Mouse (Mus musculus): ENCODE data around the gene Phactr1. TPM values are rescaled to one million over a fixed set of nuclear protein-coding genes. Genes with fewer than 3 reads are reported as not detected.

The Phactr1 gene
- polyA plus RNA-seq, 1 experiment from 2014 or later: 6.8 TPM

GRCm38 (mm10) chr13:43158281-43158680 lies 477.9 kb downstream of the Phactr1 start:
- WGBS: 43% methylated on average over 5 of the region's 5 CpGs
- TF ChIP-seq CTCF (IDR thresholded peaks at IDR 0.05; ENCODE audit: low read depth): no peak
- Histone ChIP-seq H3K4me3 (ENCODE audit: low read depth, low read length) (no peak overlapping the region), H3K27me3 (replicated peaks; ENCODE audit: control insufficient read depth, insufficient read depth, low read length) (no peaks in the 10 kb centered on the region), H3K9me3 (ENCODE audit: control insufficient read depth) (no peaks in the 10 kb centered on the region), H3K27ac (ENCODE audit: low read depth, low read length) (no peak overlapping the region), H3K4me1 (replicated peaks; ENCODE audit: control insufficient read depth, insufficient read depth, low read length) (no peaks in the 10 kb centered on the region), H3K9ac (ENCODE audit: low read depth, low read length) (no peak overlapping the region), H3K36me3 (ENCODE audit: control insufficient read depth, insufficient read depth) (peaks cover 17% of the 10 kb centered on the region), H3K4me2 (replicated peaks; ENCODE audit: low read depth) (no peak overlapping the region)
- ATAC-seq: no peak

- 61% methylated on average over 3 of the region's 3 CpGs for WGBS
- Histone ChIP-seq H3K27ac (ENCODE audit: low read depth, low read length) (no peak overlapping the region), H3K36me3 (ENCODE audit: control insufficient read depth, insufficient read depth) (peaks cover 16% of the 10 kb centered on the region; the same call in 1 of the 2 replicates), H3K4me1 (replicated peaks; ENCODE audit: control insufficient read depth, insufficient read depth, low read length) (no peaks in the 10 kb centered on the region), H3K27me3 (replicated peaks; ENCODE audit: control insufficient read depth, insufficient read depth, low read length) (no peaks in the 10 kb centered on the region), H3K9ac (ENCODE audit: low read depth, low read length) (no peak overlapping the region), H3K4me2 (replicated peaks; ENCODE audit: low read depth) (no peak overlapping the region), H3K4me3 (ENCODE audit: low read depth, low read length) (no peak overlapping the region), H3K9me3 (ENCODE audit: control insufficient read depth) (no peaks in the 10 kb centered on the region)
- no peak for ATAC-seq
- TF ChIP-seq CTCF (IDR thresholded peaks at IDR 0.05; ENCODE audit: low read depth): no peak
These were observed 479.0 kb downstream of the Phactr1 start for GRCm38 (mm10) chr13:43159429-43159828.

- no peaks in the 10 kb centered on the region for H3K27me3 ChIP-seq (replicated peaks; ENCODE audit: control insufficient read depth, insufficient read depth, low read length)
- no peak overlapping the region for H3K4me3 ChIP-seq (ENCODE audit: low read depth, low read length)
- 86% methylated on average over 9 of the region's 9 CpGs for WGBS
- TF ChIP-seq CTCF (IDR thresholded peaks at IDR 0.05; ENCODE audit: low read depth): no peak
- H3K4me2 ChIP-seq (replicated peaks; ENCODE audit: low read depth): no peak overlapping the region
- H3K9me3 ChIP-seq (ENCODE audit: control insufficient read depth): no peaks in the 10 kb centered on the region
- peaks cover 4% of the 10 kb centered on the region for H3K4me1 ChIP-seq (replicated peaks; ENCODE audit: control insufficient read depth, insufficient read depth, low read length)
- peaks cover 22% of the 10 kb centered on the region; the same call in 1 of the 2 replicates for H3K36me3 ChIP-seq (ENCODE audit: control insufficient read depth, insufficient read depth)
- H3K27ac ChIP-seq (ENCODE audit: low read depth, low read length): no peak overlapping the region
- ATAC-seq: no peak
- no peak overlapping the region for H3K9ac ChIP-seq (ENCODE audit: low read depth, low read length)
These were observed 487.3 kb downstream of the Phactr1 start for GRCm38 (mm10) chr13:43167721-43168120.

- H3K4me1 ChIP-seq (replicated peaks; ENCODE audit: control insufficient read depth, insufficient read depth, low read length): peaks cover 4% of the 10 kb centered on the region
- no peak; the same call in 1 of the 2 replicates for TF ChIP-seq CTCF (IDR thresholded peaks at IDR 0.05; ENCODE audit: low read depth)
- no peaks in the 10 kb centered on the region for H3K9me3 ChIP-seq (ENCODE audit: control insufficient read depth)
- peak within 1 kb of the TSS; percentile 77 for H3K4me2 ChIP-seq (replicated peaks; ENCODE audit: low read depth)
- peak within 1 kb of the TSS; percentile 21; the same call in 1 of the 2 replicates for H3K27ac ChIP-seq (ENCODE audit: low read depth, low read length)
- under 1% methylated on average over 48 of the region's 48 CpGs for WGBS
- H3K4me3 ChIP-seq (ENCODE audit: low read depth, low read length): peak within 1 kb of the TSS; percentile 60
- H3K36me3 ChIP-seq (ENCODE audit: control insufficient read depth, insufficient read depth): 0 out of 2 replicates have a peak, but pooled peaks cover under 1% of the 10 kb centered on the region
- no peaks in the 10 kb centered on the region for H3K27me3 ChIP-seq (replicated peaks; ENCODE audit: control insufficient read depth, insufficient read depth, low read length)
- peak within 1 kb of the TSS; percentile 64 for H3K9ac ChIP-seq (ENCODE audit: low read depth, low read length)
- peak; percentile 95 for ATAC-seq
These were observed 490.7 kb downstream of the Phactr1 start, which contains the start of gene Tbc1d7 for GRCm38 (mm10) chr13:43171020-43171710. Tbc1d7 (minus strand) TSS chr13:43171501.

GRCm38 (mm10) chr13:43172036-43172713 lies 491.8 kb downstream of the Phactr1 start:
- 34% methylated on average over 14 of the region's 14 CpGs for WGBS
- H3K9ac ChIP-seq (ENCODE audit: low read depth, low read length): no peak overlapping the region
- no peak for ATAC-seq

GRCm38 (mm10) chr13:43173262-43173661 lies 492.8 kb downstream of the Phactr1 start:
- TF ChIP-seq CTCF (IDR thresholded peaks at IDR 0.05; ENCODE audit: low read depth): peak; percentile 86
- no peak for ATAC-seq
- WGBS: 18% methylated on average over 9 of the region's 9 CpGs
- no peaks in the 10 kb centered on the region for H3K9me3 ChIP-seq (ENCODE audit: control insufficient read depth)
- H3K36me3 ChIP-seq (ENCODE audit: control insufficient read depth, insufficient read depth): no peaks in the 10 kb centered on the region
- no peaks in the 10 kb centered on the region for H3K27me3 ChIP-seq (replicated peaks; ENCODE audit: control insufficient read depth, insufficient read depth, low read length)
- no peak overlapping the region for H3K4me3 ChIP-seq (ENCODE audit: low read depth, low read length)
- no peak overlapping the region for H3K9ac ChIP-seq (ENCODE audit: low read depth, low read length)
- no peak overlapping the region for H3K27ac ChIP-seq (ENCODE audit: low read depth, low read length)
- peaks cover 4% of the 10 kb centered on the region for H3K4me1 ChIP-seq (replicated peaks; ENCODE audit: control insufficient read depth, insufficient read depth, low read length)
- H3K4me2 ChIP-seq (replicated peaks; ENCODE audit: low read depth): no peak overlapping the region

More at GRCm38 (mm10) chr13:43172036-43172713, 491.8 kb downstream of the Phactr1 start:
- H3K27ac ChIP-seq (ENCODE audit: low read depth, low read length): no peak overlapping the region
- H3K4me3 ChIP-seq (ENCODE audit: low read depth, low read length): peak overlapping the region; percentile 60; the same call in 1 of the 2 replicates
- no peaks in the 10 kb centered on the region for H3K27me3 ChIP-seq (replicated peaks; ENCODE audit: control insufficient read depth, insufficient read depth, low read length)
- H3K36me3 ChIP-seq (ENCODE audit: control insufficient read depth, insufficient read depth): no peaks in the 10 kb centered on the region
- H3K4me1 ChIP-seq (replicated peaks; ENCODE audit: control insufficient read depth, insufficient read depth, low read length): peaks cover 4% of the 10 kb centered on the region
- H3K9me3 ChIP-seq (ENCODE audit: control insufficient read depth): no peaks in the 10 kb centered on the region
- H3K4me2 ChIP-seq (replicated peaks; ENCODE audit: low read depth): peak overlapping the region; percentile 77
- TF ChIP-seq CTCF (IDR thresholded peaks at IDR 0.05; ENCODE audit: low read depth): peak; percentile 57

Data from intestine, postnatal 0 days (tissue).